Mouse (Mus musculus) macrophage (primary cell): ENCODE results near the gene Neb. TPM values are rescaled to one million over a fixed set of nuclear protein-coding genes. Genes with fewer than 3 reads are reported as not detected.
"Not testable (repeated sequence)": the region's sequence is repeated elsewhere in the genome, so short reads cannot be mapped to it uniquely, and the experiment has no call there.

ENCODE experiments used
- H3K27ac ChIP-seq: fragments of 350-480 bp; formaldehyde crosslinking; 2 replicates; pipeline ENCODE4 v1.9.0; 2021
- H3K36me3 ChIP-seq: fragments of 350-480 bp; formaldehyde crosslinking; 2 replicates; pipeline ENCODE4 v1.9.0; 2021; ENCODE audit errors: inconsistent target
- H3K4me3 ChIP-seq: fragments of 350-480 bp; formaldehyde crosslinking; 2 replicates; pipeline ENCODE4 v1.9.0; 2021; ENCODE audit errors: inconsistent target
- H3K79me2 ChIP-seq: fragments of 350-480 bp; formaldehyde crosslinking; 2 replicates; pipeline ENCODE4 v1.9.0; 2021; ENCODE audit errors: inconsistent target
- WGBS: methylation state at CpG from one replicate; pipeline ENCODE4 v1.1.7; 2026; ENCODE audit warnings: inconsistent platforms; ENCODE audit not compliant: missing documents; 5-methylcytosine and 5-hydroxymethylcytosine counted together
- polyA plus RNA-seq: library from polyadenylated mRNA; stranded (reverse); fragments of 250-400 nt; gene quantifications from 3 replicates; pipeline ENCODE4 v1.2.4, GENCODE M21; 2018; ENCODE audit warnings: inconsistent platforms

The Neb gene
- polyA plus RNA-seq, 1 experiment from 2014 or later: 0.06 TPM

DNA sequence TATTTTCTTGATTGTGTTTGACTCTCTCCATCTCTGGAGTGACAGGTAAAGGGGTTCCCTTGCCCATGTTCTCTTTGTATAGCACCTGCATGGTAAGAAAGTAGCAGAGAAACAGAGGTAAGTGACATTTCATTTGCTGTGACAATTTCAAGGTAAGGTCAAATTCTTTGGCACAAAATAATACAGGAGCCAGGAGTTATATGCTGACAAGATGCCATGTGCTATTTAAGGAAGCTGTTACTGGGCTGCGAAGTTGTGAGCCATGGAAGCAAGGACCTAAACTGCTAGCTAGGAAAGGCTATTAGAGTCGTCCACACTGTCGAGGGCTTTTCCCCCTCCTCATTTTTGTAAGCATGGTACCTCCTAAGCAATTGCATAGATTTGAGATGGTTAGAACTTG is 225.2 kb downstream of the Neb start:
- no peaks in the 10 kb centered on the region for H3K79me2 ChIP-seq
- 86% methylated on average over 3 of the region's 3 CpGs for WGBS
- H3K36me3 ChIP-seq: no peaks in the 10 kb centered on the region
- no peak overlapping the region for H3K4me3 ChIP-seq
- no peak overlapping the region for H3K27ac ChIP-seq

DNA sequence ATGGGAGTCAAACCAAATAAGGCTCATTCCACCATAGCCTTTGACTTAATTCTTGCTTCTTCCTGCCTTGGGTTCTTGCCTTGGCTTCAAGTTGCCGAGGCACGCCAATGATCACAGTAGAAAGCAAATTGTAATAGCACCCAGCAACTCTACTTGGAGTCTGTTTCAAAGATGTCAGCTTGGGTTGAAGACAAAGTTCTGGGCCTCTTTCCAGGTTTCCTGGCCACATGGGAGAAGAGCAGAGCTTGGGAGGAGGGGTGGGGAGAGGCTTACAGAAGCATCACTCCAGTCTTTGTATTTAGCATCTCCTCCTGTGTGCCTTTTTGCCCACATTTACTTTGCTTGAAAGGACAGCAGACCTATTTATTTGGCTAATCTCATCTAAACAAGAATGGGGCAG is 244.9 kb downstream of the Neb start:
- no peaks in the 10 kb centered on the region for H3K36me3 ChIP-seq
- H3K27ac ChIP-seq: no peak overlapping the region
- WGBS: 93% methylated on average over 2 of the region's 2 CpGs
- no peak overlapping the region for H3K4me3 ChIP-seq
- H3K79me2 ChIP-seq: no peaks in the 10 kb centered on the region

DNA sequence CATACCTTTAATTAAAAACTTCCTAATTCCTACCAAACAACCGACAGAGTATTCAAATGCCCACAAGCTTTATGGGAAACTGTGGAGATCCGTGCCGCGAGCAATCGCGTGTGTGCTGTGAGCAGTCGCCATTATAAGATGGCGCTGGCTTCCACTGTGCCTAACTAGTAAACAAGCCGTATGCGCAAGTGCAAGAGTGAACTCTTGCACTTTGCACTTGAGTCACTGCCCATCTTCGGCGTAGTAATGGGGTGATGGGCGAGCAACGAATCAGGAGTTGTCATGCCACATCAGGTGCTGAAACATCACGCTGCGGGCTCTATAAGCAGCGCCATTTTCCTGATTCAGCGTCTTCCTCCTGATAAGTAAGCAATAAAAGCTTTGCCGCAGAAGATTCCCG is 246.9 kb downstream of the Neb start:
- 92% methylated on average over 20 of the region's 20 CpGs for WGBS
- H3K27ac ChIP-seq, H3K79me2 ChIP-seq, H3K4me3 ChIP-seq: not testable (repeated sequence)
- H3K36me3 ChIP-seq: peaks cover 11% of the 10 kb centered on the region; the same call in 1 of the 2 replicates

DNA sequence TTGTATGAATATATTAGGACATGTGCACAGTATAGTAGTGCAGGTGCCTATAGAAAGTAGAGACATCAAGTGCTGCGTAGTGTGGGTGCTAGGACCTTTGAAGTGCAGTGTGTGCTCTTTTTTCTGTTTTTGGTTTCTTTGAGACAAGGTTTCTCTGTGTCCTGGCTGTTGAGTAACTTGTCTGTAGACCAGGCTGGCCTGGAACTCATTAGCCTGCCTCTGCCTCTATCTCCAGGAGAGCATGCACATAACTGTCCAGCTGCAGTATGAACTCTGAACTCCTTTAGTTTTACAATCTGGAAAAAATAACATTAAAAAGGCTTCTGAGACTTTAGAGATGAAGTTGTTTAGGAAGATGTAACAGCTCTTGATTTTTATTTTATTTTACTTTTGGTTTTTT is 264.2 kb downstream of the Neb start:
- 100% methylated on average over 1 of the region's 1 CpGs for WGBS
- Histone ChIP-seq H3K36me3 (peaks cover 36% of the 10 kb centered on the region), H3K79me2 (no peaks in the 10 kb centered on the region), H3K27ac (no peak overlapping the region), H3K4me3 (no peak overlapping the region)

Other genes starting within 250 kb of the Neb start
- 35.3 to 58.7 TPM (median 56.2 TPM) in 3 replicates for gene Arl5a, start 46.4 kb upstream of the Neb start, polyA plus RNA-seq